Mouse (Mus musculus) liver, embryonic 15.5 days (tissue): ENCODE measurements around the gene Tbc1d25. TPM values are rescaled to one million over a fixed set of nuclear protein-coding genes. Genes with fewer than 3 reads are reported as not detected.

Source experiments
- polyA plus RNA-seq: library from polyadenylated mRNA; unstranded; fragments of >200 nt; fragmentation: Nextera tagmentation; extraction: Ambion mirVana; gene quantifications from 2 replicates; pipeline ENCODE4 v1.2.1, GENCODE M21; 2015

Gene Tbc1d25
- polyA plus RNA-seq, 1 experiment from 2014 or later: 4.9 TPM

Other genes with a start within 250 kb of the Tbc1d25 start
- gene Eras, start 247.6 kb downstream of the Tbc1d25 start, polyA plus RNA-seq: not detected in 2 replicates
- 10.7 and 12.1 TPM in 2 replicates for gene Hdac6, start 228.3 kb downstream of the Tbc1d25 start, polyA plus RNA-seq
- 117 and 126 TPM in 2 replicates for gene Gata1, start 198.1 kb downstream of the Tbc1d25 start, polyA plus RNA-seq
- 0.26 and 0.36 TPM in 2 replicates for gene Glod5, start 157.7 kb downstream of the Tbc1d25 start, polyA plus RNA-seq
- 31.4 and 33.0 TPM in 2 replicates for gene Suv39h1, start 101.4 kb downstream of the Tbc1d25 start, polyA plus RNA-seq
- gene Was, start 85.7 kb downstream of the Tbc1d25 start, polyA plus RNA-seq: 2.1 and 2.2 TPM in 2 replicates
- gene Wdr13, start 43.3 kb downstream of the Tbc1d25 start, polyA plus RNA-seq: 6.0 and 6.2 TPM in 2 replicates
- 228 and 253 TPM in 2 replicates for gene Rbm3, start 30.3 kb downstream of the Tbc1d25 start, polyA plus RNA-seq
- 81.1 and 91.0 TPM in 2 replicates for gene Ebp, start 17.3 kb upstream of the Tbc1d25 start, polyA plus RNA-seq
- 0.83 and 1.1 TPM in 2 replicates for gene Porcn, start 30.3 kb upstream of the Tbc1d25 start, polyA plus RNA-seq
- 34.0 and 36.4 TPM in 2 replicates for gene Ftsj1, start 76.2 kb upstream of the Tbc1d25 start, polyA plus RNA-seq
- gene Slc38a5, start 95.0 kb upstream of the Tbc1d25 start, polyA plus RNA-seq: 67.3 and 70.0 TPM in 2 replicates
- not detected in 2 replicates for gene Ssxb10, start 151.2 kb upstream of the Tbc1d25 start, polyA plus RNA-seq
- not detected in 2 replicates for gene Ssxb9, start 190.8 kb upstream of the Tbc1d25 start, polyA plus RNA-seq
- not detected in 2 replicates for gene Ssxb1, start 237.1 kb upstream of the Tbc1d25 start, polyA plus RNA-seq